Mouse (Mus musculus) midbrain, embryonic 14.5 days (tissue): ENCODE measurements around the gene Csrp3. TPM values are rescaled to one million over a fixed set of nuclear protein-coding genes. Genes with fewer than 3 reads are reported as not detected.
A peak's percentile ranks its signal among the peaks of the same experiment; 100 is the strongest.

Experiments
- ATAC-seq: fragments of 200-750 bp; cut with Nextera tagmentation; 2 replicates; pipeline ENCODE4 v1.8.0; 2017; ENCODE audit warnings: moderate number of reproducible peaks, moderate library complexity; ENCODE audit not compliant: low FRiP score, low TSS enrichment
- DNase-seq: peaks from one replicate; pipeline ENCODE4 v3.0.0-alpha.2; 2015
- H3K27ac ChIP-seq: fragments of 300-500 bp; sonication (generic); replicated peaks from 2 replicates; pipeline ENCODE4 v1.5.1; 2014; ENCODE audit warnings: mild to moderate bottlenecking, low read depth, low read length, moderate library complexity
- H3K27me3 ChIP-seq: fragments of 300-500 bp; sonication (generic); 2 replicates; pipeline ENCODE4 v1.6.1; 2014; ENCODE audit warnings: low read length, control low read depth, mixed read lengths; ENCODE audit not compliant: control insufficient read depth, insufficient read depth
- H3K36me3 ChIP-seq: fragments of 300-500 bp; sonication (generic); 2 replicates; pipeline ENCODE4 v1.6.1; 2014; ENCODE audit warnings: low read length, control low read depth; ENCODE audit not compliant: control insufficient read depth, insufficient read depth
- H3K4me1 ChIP-seq: fragments of 300-500 bp; sonication (generic); 2 replicates; pipeline ENCODE4 v1.6.1; 2014; ENCODE audit warnings: mild to moderate bottlenecking, antibody characterized with exemption, low read length, control low read depth; ENCODE audit not compliant: control insufficient read depth, insufficient read depth
- H3K4me2 ChIP-seq: fragments of 300-500 bp; sonication (generic); 2 replicates; pipeline ENCODE4 v1.6.1; 2014; ENCODE audit warnings: mild to moderate bottlenecking, low read length, moderate library complexity
- H3K4me3 ChIP-seq: fragments of 300-500 bp; sonication (generic); replicated peaks from 2 replicates; pipeline ENCODE4 v1.5.1; 2014; ENCODE audit warnings: low read depth, low read length
- H3K9ac ChIP-seq: fragments of 300-500 bp; sonication (generic); replicated peaks from 2 replicates; pipeline ENCODE4 v1.6.1; 2014; ENCODE audit warnings: mild to moderate bottlenecking, low read length, moderate library complexity
- H3K9me3 ChIP-seq: fragments of 300-500 bp; sonication (generic); 2 replicates; pipeline ENCODE4 v1.6.1; 2016; ENCODE audit warnings: low read length, control low read depth, mixed read lengths; ENCODE audit not compliant: control insufficient read depth
- WGBS: fragments of 180-500 bp; shearing (Covaris S2); extraction: QIAGEN DNeasy Blood & Tissue Kit; methylation state at CpG from one replicate; pipeline ENCODE4 v1.1.7; 2014; 5-methylcytosine and 5-hydroxymethylcytosine counted together
- polyA plus RNA-seq: library from polyadenylated mRNA; unstranded; fragments of >200 nt; fragmentation: Nextera tagmentation; extraction: Ambion mirVana; gene quantifications from 2 replicates; pipeline ENCODE4 v1.2.1, GENCODE M21; 2014

The Csrp3 gene
- polyA plus RNA-seq, 1 experiment from 2014 or later: 0.50 TPM

DNA sequence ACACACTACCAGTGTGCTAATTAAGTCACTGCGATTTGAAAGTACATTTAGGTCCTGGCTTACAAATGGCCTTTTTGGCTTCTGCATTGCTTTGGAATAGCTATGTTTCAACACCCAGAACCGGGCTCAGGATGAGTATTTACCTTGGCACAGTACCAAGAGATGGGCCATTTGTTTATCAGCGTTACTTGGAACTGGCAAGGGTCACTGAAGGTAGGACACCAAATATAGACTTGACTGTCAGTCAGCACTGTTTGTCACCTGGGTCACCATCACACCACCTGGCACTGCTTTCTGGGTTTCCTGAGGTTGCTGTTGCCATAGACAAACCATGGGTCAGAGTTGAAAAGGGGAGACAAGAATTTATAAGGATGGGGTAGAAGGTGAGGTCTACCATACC, 5.5 kb downstream of the Csrp3 start:
- WGBS: 83% methylated on average over 3 of the region's 3 CpGs
- Histone ChIP-seq H3K9ac (no peak overlapping the region), H3K9me3 (no peaks in the 10 kb centered on the region), H3K4me2 (no peak overlapping the region), H3K27ac (no peak overlapping the region), H3K4me1 (no peaks in the 10 kb centered on the region), H3K36me3 (no peaks in the 10 kb centered on the region), H3K27me3 (peaks cover 38% of the 10 kb centered on the region), H3K4me3 (no peak overlapping the region)
- ATAC-seq (no peak), DNase-seq (no peak)

GRCm38 (mm10) chr7:48841538-48841937, 6.3 kb downstream of the Csrp3 start:
- H3K4me1 ChIP-seq: no peaks in the 10 kb centered on the region
- no peak overlapping the region for H3K4me3 ChIP-seq
- no peaks in the 10 kb centered on the region for H3K9me3 ChIP-seq
- no peak overlapping the region for H3K9ac ChIP-seq
- H3K27me3 ChIP-seq: peaks cover 44% of the 10 kb centered on the region
- DNase-seq (no peak), ATAC-seq (no peak)
- no peak overlapping the region for H3K27ac ChIP-seq
- WGBS: 83% methylated on average over 4 of the region's 4 CpGs
- H3K36me3 ChIP-seq: no peaks in the 10 kb centered on the region
- H3K4me2 ChIP-seq: no peak overlapping the region

- DNase-seq (no peak), ATAC-seq (no peak)
- Histone ChIP-seq H3K4me3 (no peak overlapping the region), H3K4me2 (no peak overlapping the region), H3K36me3 (no peaks in the 10 kb centered on the region), H3K9ac (no peak overlapping the region), H3K9me3 (no peaks in the 10 kb centered on the region), H3K27ac (no peak overlapping the region), H3K27me3 (peaks cover 47% of the 10 kb centered on the region), H3K4me1 (no peaks in the 10 kb centered on the region)
- 92% methylated on average over 2 of the region's 2 CpGs for WGBS
Observed at GRCm38 (mm10) chr7:48840545-48840944, 7.3 kb downstream of the Csrp3 start.

DNA sequence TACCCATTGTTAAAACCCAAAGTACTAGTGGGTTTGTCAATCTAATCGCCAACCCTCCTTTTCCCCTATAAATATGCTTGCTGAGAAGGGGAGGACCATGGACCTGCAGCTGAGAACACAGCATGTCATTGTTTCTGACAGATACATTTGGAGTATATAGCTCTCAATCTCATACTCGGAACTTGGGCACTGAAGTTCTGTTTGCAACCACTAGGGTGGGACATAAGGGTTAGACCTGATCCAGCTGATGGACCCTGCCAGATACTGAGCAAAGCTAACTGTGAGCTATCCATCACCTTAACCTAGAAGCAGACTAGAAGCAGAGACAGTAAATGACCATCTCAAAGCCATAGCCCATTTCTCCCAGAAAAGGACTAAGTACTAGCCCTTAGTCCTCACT, 9.4 kb downstream of the Csrp3 start:
- no peak overlapping the region for H3K27ac ChIP-seq
- H3K9me3 ChIP-seq: no peaks in the 10 kb centered on the region
- H3K4me3 ChIP-seq: no peak overlapping the region
- no peak overlapping the region for H3K9ac ChIP-seq
- WGBS: 77% methylated on average over 2 of the region's 2 CpGs
- no peaks in the 10 kb centered on the region for H3K36me3 ChIP-seq
- ATAC-seq (no peak), DNase-seq (no peak)
- no peak overlapping the region for H3K4me2 ChIP-seq
- peaks cover 13% of the 10 kb centered on the region; the same call in 1 of the 2 replicates for H3K4me1 ChIP-seq
- peaks cover 47% of the 10 kb centered on the region for H3K27me3 ChIP-seq

- ATAC-seq: no peak
- 87% methylated on average over 6 of the region's 6 CpGs for WGBS
- no peak for DNase-seq
- Histone ChIP-seq H3K9ac (no peak overlapping the region), H3K9me3 (no peaks in the 10 kb centered on the region), H3K36me3 (no peaks in the 10 kb centered on the region), H3K27ac (no peak overlapping the region), H3K4me3 (no peak overlapping the region), H3K4me2 (no peak overlapping the region), H3K27me3 (peaks cover 49% of the 10 kb centered on the region), H3K4me1 (peaks cover 13% of the 10 kb centered on the region; the same call in 1 of the 2 replicates)
Observed at GRCm38 (mm10) chr7:48836949-48837348, 10.9 kb downstream of the Csrp3 start.

GRCm38 (mm10) chr7:48834989-48835626, 12.7 kb downstream of the Csrp3 start:
- Histone ChIP-seq H3K4me1 (peaks cover 13% of the 10 kb centered on the region; the same call in 1 of the 2 replicates), H3K4me3 (no peak overlapping the region), H3K36me3 (no peaks in the 10 kb centered on the region), H3K27ac (no peak overlapping the region), H3K9me3 (no peaks in the 10 kb centered on the region), H3K4me2 (no peak overlapping the region), H3K9ac (no peak overlapping the region), H3K27me3 (peaks cover 47% of the 10 kb centered on the region)
- DNase-seq (peak; percentile 41), ATAC-seq (no peak)
- WGBS: 24% methylated on average over 12 of the region's 12 CpGs

DNA sequence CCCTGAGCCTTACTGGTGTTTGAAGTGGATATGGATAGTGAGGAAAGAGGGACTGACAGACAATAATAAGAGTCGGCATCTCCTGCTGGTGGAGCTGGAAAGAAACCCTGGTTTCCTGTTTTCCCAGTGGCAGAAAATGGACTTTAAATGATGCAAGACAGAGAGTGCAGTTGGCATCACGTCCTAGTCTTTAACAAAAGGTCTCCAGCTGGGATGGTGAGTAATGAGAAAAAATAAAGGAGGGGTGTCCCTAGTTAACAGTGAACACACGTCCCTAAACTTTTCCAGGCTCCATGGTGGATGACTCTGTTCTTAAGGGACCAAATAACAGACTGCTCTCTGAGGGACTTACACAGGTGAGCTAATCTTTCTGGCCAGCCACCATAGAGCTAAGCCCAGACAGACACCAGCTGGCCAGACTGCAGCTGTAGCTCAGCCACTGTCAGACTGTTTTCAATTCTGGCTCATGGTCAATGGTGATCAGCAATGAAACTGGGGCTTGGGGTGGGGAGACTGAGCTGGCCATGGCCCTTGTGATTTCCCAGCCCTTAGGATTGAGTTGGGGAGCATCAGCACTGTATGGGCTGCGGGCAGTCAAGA, 13.4 kb downstream of the Csrp3 start:
- Histone ChIP-seq H3K4me1 (peaks cover 13% of the 10 kb centered on the region; the same call in 1 of the 2 replicates), H3K4me2 (no peak overlapping the region), H3K27me3 (peaks cover 41% of the 10 kb centered on the region), H3K36me3 (no peaks in the 10 kb centered on the region), H3K9ac (no peak overlapping the region), H3K9me3 (no peaks in the 10 kb centered on the region), H3K4me3 (no peak overlapping the region), H3K27ac (no peak overlapping the region)
- DNase-seq (peak; percentile 12), ATAC-seq (no peak)
- WGBS: 39% methylated on average over 4 of the region's 4 CpGs

- peaks cover 25% of the 10 kb centered on the region for H3K27me3 ChIP-seq
Observed at GRCm38 (mm10) chr7:48832735-48833134, 15.1 kb downstream of the Csrp3 start.

DNA sequence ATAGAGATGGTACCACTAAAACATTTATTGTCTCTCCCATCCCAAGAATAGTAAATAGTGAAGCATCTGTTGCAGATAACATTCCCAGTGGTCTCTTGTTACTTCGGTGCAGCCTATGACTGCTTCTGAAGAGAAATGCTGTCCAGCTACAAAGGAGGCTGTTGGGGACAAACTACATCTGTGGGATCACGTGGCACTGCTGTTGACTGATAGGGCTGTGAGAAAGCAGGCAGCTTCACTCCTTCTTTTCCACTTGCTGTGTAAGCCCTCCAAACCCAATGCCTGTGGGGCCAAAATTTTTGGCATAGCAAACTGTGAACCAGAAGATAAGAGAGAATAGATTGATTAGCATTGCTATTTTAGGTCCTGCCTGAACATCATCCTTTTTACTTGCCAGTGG, 17.4 kb downstream of the Csrp3 start:
- H3K4me3 ChIP-seq: no peak overlapping the region
- no peak overlapping the region for H3K9ac ChIP-seq
- H3K27me3 ChIP-seq: peaks cover 12% of the 10 kb centered on the region; the same call in 1 of the 2 replicates
- 70% methylated on average over 2 of the region's 2 CpGs for WGBS
- no peak for DNase-seq
- peaks cover 27% of the 10 kb centered on the region for H3K36me3 ChIP-seq
- no peak for ATAC-seq
- H3K4me2 ChIP-seq: no peak overlapping the region
- no peak overlapping the region for H3K27ac ChIP-seq
- H3K4me1 ChIP-seq: peaks cover 12% of the 10 kb centered on the region; the same call in 1 of the 2 replicates
- H3K9me3 ChIP-seq: no peaks in the 10 kb centered on the region

More at GRCm38 (mm10) chr7:48832735-48833134, 15.1 kb downstream of the Csrp3 start:
- peaks cover 13% of the 10 kb centered on the region; the same call in 1 of the 2 replicates for H3K4me1 ChIP-seq
- H3K27ac ChIP-seq: no peak overlapping the region
- no peak for ATAC-seq
- whole genome bisulfite sequencing: 85% methylated on average over 1 of the region's 1 CpGs
- no peak overlapping the region for H3K9ac ChIP-seq
- H3K4me2 ChIP-seq: no peak overlapping the region
- DNase-seq: no peak
- peaks cover 5% of the 10 kb centered on the region for H3K36me3 ChIP-seq
- no peak overlapping the region for H3K4me3 ChIP-seq
- no peaks in the 10 kb centered on the region for H3K9me3 ChIP-seq
